Mouse (Mus musculus): Measurements from ENCODE around the gene Zdhhc12.

GRCm38 (mm10) chr2:30061215-30062166, 32.0 kb downstream of the Zdhhc12 start:
- TF ChIP-seq TAL1 (IDR thresholded peaks at IDR 0.05; ENCODE audit: low read length) (no peak), GATA1 (IDR thresholded peaks at IDR 0.05; ENCODE audit: low read length) (no peak)
